ENCODE assay signal across 7 mouse cellular contexts in the genomic region with DNA sequence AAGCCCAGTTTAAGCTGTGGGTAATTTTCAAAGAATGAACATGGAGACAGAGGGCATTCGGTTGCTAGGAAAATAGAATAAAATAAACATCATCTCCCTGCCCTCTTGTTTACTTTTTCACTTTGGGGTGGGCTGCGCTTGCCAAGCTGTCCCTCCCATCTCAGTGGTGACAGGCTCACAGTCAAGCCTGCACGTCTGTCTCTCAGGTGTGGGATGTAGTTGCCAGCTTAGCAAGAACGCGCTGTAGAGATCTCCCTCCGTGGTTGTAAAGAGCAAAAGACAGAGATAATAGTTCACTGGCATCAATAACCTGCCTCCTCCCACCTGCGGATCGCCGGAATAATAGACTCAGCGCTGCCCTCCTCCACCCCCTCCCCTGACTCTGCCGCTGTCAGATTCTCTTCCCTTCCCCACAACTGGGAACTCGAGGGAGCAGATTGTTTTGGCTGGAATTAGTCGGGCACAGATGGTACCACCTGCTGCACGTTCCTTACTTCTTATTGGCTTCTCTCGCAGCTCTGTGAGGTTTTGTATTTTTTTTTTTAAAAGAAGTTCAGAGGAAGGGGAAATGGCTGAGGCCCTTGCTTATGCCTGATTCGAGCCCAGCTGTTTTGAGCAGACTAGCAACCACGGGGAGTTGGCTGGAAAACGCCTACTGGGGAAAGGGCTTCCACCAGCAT. TPM values are rescaled to one million over a fixed set of nuclear protein-coding genes. Genes with fewer than 3 reads are reported as not detected.
A peak's percentile ranks its signal among the peaks of the same experiment; 100 is the strongest.
DNase-seq lines count a peak whose midpoint lies in the region; ATAC-seq and TF ChIP-seq lines count a peak whose summit lies in the region.

No protein-coding gene starts in this region.

- DNase-seq in spleen, adult 2 months (ENCODE audit: low read depth in 1 of 2, low spot score in 2 of 2): no peak
- no peak for DNase-seq in spleen, postnatal 10 days (ENCODE audit: low spot score in 2 of 2)
- DNase-seq in forebrain, embryonic 14.5 days (ENCODE audit: low spot score): peak; percentile 89
- peak; percentile 49 for DNase-seq in mesoderm, embryonic 11.5 days (ENCODE audit: low read depth, low spot score)
- no peak for DNase-seq in stomach, postnatal 0 days (ENCODE audit: low spot score)
- DNase-seq in c-Kit-positive CD71-positive TER-119-positive erythroid progenitor cells, embryonic 14.5 days (ENCODE audit: low spot score): no peak

- no peak for TF ChIP-seq POLR2A in spleen, adult 2 months (IDR thresholded peaks at IDR 0.05; ENCODE audit: low read depth, low read length)

- H3K9me3 ChIP-seq in forebrain, embryonic 14.5 days (replicated peaks; ENCODE audit: control insufficient read depth, low read length): no peaks in the 10 kb centered on the region
- no peaks in the 10 kb centered on the region for H3K9me3 ChIP-seq in intestine, postnatal 0 days (ENCODE audit: control insufficient read depth)
- no peaks in the 10 kb centered on the region for H3K9me3 ChIP-seq in stomach, postnatal 0 days (ENCODE audit: control insufficient read depth, low read length)

- H3K27ac ChIP-seq in spleen, adult 2 months (ENCODE audit: insufficient read depth, low read length): no peak overlapping the region
- H3K27ac ChIP-seq in forebrain, embryonic 14.5 days (ENCODE audit: low read depth, low read length): 0 out of 2 replicates have a peak overlapping the region, but pooled peaks have one; percentile 33
- no peak overlapping the region for H3K27ac ChIP-seq in intestine, postnatal 0 days (ENCODE audit: low read depth, low read length)
- no peak overlapping the region for H3K27ac ChIP-seq in stomach, postnatal 0 days (replicated peaks)

- ATAC-seq in forebrain, embryonic 14.5 days: peak; percentile 78
- no peak for ATAC-seq in intestine, postnatal 0 days
- ATAC-seq in stomach, postnatal 0 days (ENCODE audit: low FRiP score, low TSS enrichment): no peak

- peak overlapping the region; percentile 53 for H3K4me2 ChIP-seq in forebrain, embryonic 14.5 days (ENCODE audit: low read length)
- H3K4me2 ChIP-seq in intestine, postnatal 0 days (replicated peaks; ENCODE audit: low read depth): peak overlapping the region; percentile 54
- H3K4me2 ChIP-seq in stomach, postnatal 0 days (replicated peaks; ENCODE audit: low read depth): peak overlapping the region; percentile 57

- peak overlapping the region; percentile 24; the same call in 1 of the 2 replicates for H3K4me3 ChIP-seq in spleen, adult 2 months (ENCODE audit: extremely low read depth, insufficient read depth, insufficient read length)
- peak overlapping the region; percentile 22 for H3K4me3 ChIP-seq in forebrain, embryonic 14.5 days (ENCODE audit: low read depth, low read length)
- peak overlapping the region; percentile 17; the same call in 1 of the 2 replicates for H3K4me3 ChIP-seq in intestine, postnatal 0 days (ENCODE audit: low read depth, low read length)
- peak overlapping the region; percentile 28 for H3K4me3 ChIP-seq in stomach, postnatal 0 days (ENCODE audit: low read depth, low read length)

- peaks cover 11% of the 10 kb centered on the region; the same call in 1 of the 2 replicates for H3K4me1 ChIP-seq in spleen, adult 2 months (ENCODE audit: control insufficient read depth, insufficient read depth, insufficient read length)
- H3K4me1 ChIP-seq in forebrain, embryonic 14.5 days (ENCODE audit: control insufficient read depth, insufficient read depth, low read length): peaks cover 18% of the 10 kb centered on the region
- H3K4me1 ChIP-seq in intestine, postnatal 0 days (replicated peaks; ENCODE audit: control insufficient read depth, insufficient read depth, low read length): no peaks in the 10 kb centered on the region
- H3K4me1 ChIP-seq in stomach, postnatal 0 days (replicated peaks; ENCODE audit: control insufficient read depth, insufficient read depth): no peaks in the 10 kb centered on the region

- TF ChIP-seq EP300 in stomach, postnatal 0 days (optimal IDR thresholded peaks at IDR 0.05): no peak

- H3K36me3 ChIP-seq in spleen, adult 2 months (ENCODE audit: control insufficient read depth, insufficient read depth, low read length): no peaks in the 10 kb centered on the region
- H3K36me3 ChIP-seq in forebrain, embryonic 14.5 days (ENCODE audit: control insufficient read depth, insufficient read depth, low read length): no peaks in the 10 kb centered on the region
- H3K36me3 ChIP-seq in intestine, postnatal 0 days (ENCODE audit: control insufficient read depth, insufficient read depth): no peaks in the 10 kb centered on the region
- H3K36me3 ChIP-seq in stomach, postnatal 0 days (ENCODE audit: control insufficient read depth, insufficient read depth, low read length): no peaks in the 10 kb centered on the region

- no peaks in the 10 kb centered on the region for H3K27me3 ChIP-seq in spleen, adult 2 months (ENCODE audit: control insufficient read depth, insufficient read depth, low read length)
- H3K27me3 ChIP-seq in forebrain, embryonic 14.5 days (replicated peaks; ENCODE audit: control insufficient read depth, insufficient read depth, low read length): no peaks in the 10 kb centered on the region
- no peaks in the 10 kb centered on the region for H3K27me3 ChIP-seq in intestine, postnatal 0 days (replicated peaks; ENCODE audit: control insufficient read depth, insufficient read depth, low read length)
- no peaks in the 10 kb centered on the region for H3K27me3 ChIP-seq in stomach, postnatal 0 days (ENCODE audit: control insufficient read depth, insufficient read depth, low read length)

- peak overlapping the region; percentile 10; the same call in 1 of the 2 replicates for H3K9ac ChIP-seq in forebrain, embryonic 14.5 days (ENCODE audit: low read length)
- no peak overlapping the region for H3K9ac ChIP-seq in intestine, postnatal 0 days (ENCODE audit: low read depth, low read length)
- no peak overlapping the region for H3K9ac ChIP-seq in stomach, postnatal 0 days (ENCODE audit: low read length)

- 17% methylated on average over 18 of the region's 18 CpGs for WGBS in spleen, adult 2 months
- 4% methylated on average over 18 of the region's 18 CpGs for WGBS in forebrain, embryonic 14.5 days
- WGBS in intestine, postnatal 0 days: 5% methylated on average over 18 of the region's 18 CpGs
- 4% methylated on average over 18 of the region's 18 CpGs for WGBS in stomach, postnatal 0 days

- TF ChIP-seq CTCF in spleen, adult 2 months (IDR thresholded peaks at IDR 0.05; ENCODE audit: extremely low read depth, insufficient read depth, insufficient read length, insufficient replicate concordance): no peak
- no peak for TF ChIP-seq CTCF in intestine, postnatal 0 days (IDR thresholded peaks at IDR 0.05; ENCODE audit: low read depth)
- TF ChIP-seq CTCF in stomach, postnatal 0 days (IDR thresholded peaks at IDR 0.05; ENCODE audit: low read depth): no peak

RNA-seq across cellular contexts. Expression of a gene that starts 51.7 kb away (rescaled TPM):
- polyA plus RNA-seq in spleen, adult 2 months (2012; rRNA removed): 4.5 and 5.7 TPM in 2 replicates
- polyA plus RNA-seq in forebrain, embryonic 14.5 days (2014; fragmentation: Nextera tagmentation; extraction: Ambion mirVana): 20.6 and 32.0 TPM in 2 replicates
- polyA plus RNA-seq in intestine, postnatal 0 days (2015; fragmentation: Nextera tagmentation; extraction: Ambion mirVana): 5.7 and 6.4 TPM in 2 replicates
- 6.3 and 7.1 TPM in 2 replicates for polyA plus RNA-seq in stomach, postnatal 0 days (2015; fragmentation: Nextera tagmentation; extraction: Ambion mirVana)

Comparison
In these comparisons a context has a peak if more than half of its experiments do, and no peak if none do; other contexts are left out.
1. DNase-seq: peak in forebrain, embryonic 14.5 days (single experiment) and mesoderm, embryonic 11.5 days (single experiment); none in spleen, adult 2 months (0 of 2), spleen, postnatal 10 days (0 of 2), stomach, postnatal 0 days (single experiment) and c-Kit-positive CD71-positive TER-119-positive erythroid progenitor cells, embryonic 14.5 days (single experiment).
2. Peak in every context shown above with its lines, with median percentiles within 50 percentile points of each other: H3K4me3 ChIP-seq and H3K4me2 ChIP-seq.